Mouse (Mus musculus) neural tube, embryonic 10.5 days (tissue): ENCODE results near the gene Rab4b.

Experiments used
- DNase-seq: peaks from one replicate; pipeline ENCODE4 v3.0.0-alpha.2; 2017; ENCODE audit warnings: low spot score; ENCODE audit errors: extremely low spot score

Gene Rab4b

GRCm38 (mm10) chr7:27184964-27185363 is 6.3 kb upstream of the Rab4b start:
- DNase-seq, result peak; percentile 64

GRCm38 (mm10) chr7:27182498-27182897 is 3.8 kb upstream of the Rab4b start:
- no peak for DNase-seq

- DNase-seq, result no peak
Measured at GRCm38 (mm10) chr7:27180837-27181695, 2.4 kb upstream of the Rab4b start, which contains the start of the genes Gm21983 and Mia. Gm21983 (minus strand) TSS chr7:27181086. Mia (minus strand) TSS chr7:27181157.

- no peak for DNase-seq
Measured at GRCm38 (mm10) chr7:27180036-27180435, 1.3 kb upstream of the Rab4b start.

GRCm38 (mm10) chr7:27179217-27179918 is 672 bp upstream of the Rab4b start:
- no peak for DNase-seq

- DNase-seq, result no peak
Measured at GRCm38 (mm10) chr7:27177942-27178323, 763 bp downstream of the Rab4b start.

- DNase-seq, result no peak
Measured at GRCm38 (mm10) chr7:27174896-27175295, 3.8 kb downstream of the Rab4b start.

GRCm38 (mm10) chr7:27174496-27174895 is 4.2 kb downstream of the Rab4b start:
- no peak for DNase-seq

GRCm38 (mm10) chr7:27170981-27171380 is 7.7 kb downstream of the Rab4b start:
- no peak for DNase-seq

- no peak for DNase-seq
Measured at GRCm38 (mm10) chr7:27168371-27168770, 10.3 kb downstream of the Rab4b start.

- DNase-seq, result no peak
Measured at GRCm38 (mm10) chr7:27167475-27168094, 11.1 kb downstream of the Rab4b start.

GRCm38 (mm10) chr7:27166614-27167474 is 11.9 kb downstream of the Rab4b start, which contains the start of gene Egln2:
Egln2 (minus strand) TSS chr7:27166802.
- peak; percentile 96 for DNase-seq

GRCm38 (mm10) chr7:27166229-27166613 is 12.5 kb downstream of the Rab4b start:
- no peak for DNase-seq

- no peak for DNase-seq
Measured at GRCm38 (mm10) chr7:27165696-27166095, 13.0 kb downstream of the Rab4b start.

- no peak for DNase-seq
Measured at GRCm38 (mm10) chr7:27165007-27165655, 13.6 kb downstream of the Rab4b start.

GRCm38 (mm10) chr7:27164112-27164947 is 14.4 kb downstream of the Rab4b start:
- DNase-seq, result no peak

GRCm38 (mm10) chr7:27163450-27163805 is 15.3 kb downstream of the Rab4b start:
- no peak for DNase-seq

GRCm38 (mm10) chr7:27162780-27163449 is 15.8 kb downstream of the Rab4b start:
- no peak for DNase-seq

- DNase-seq, result no peak
Measured at GRCm38 (mm10) chr7:27161744-27162143, 17.0 kb downstream of the Rab4b start.
